Mouse (Mus musculus): ENCODE data around the gene Lrfn1.
"Not testable (repeated sequence)": the region's sequence is repeated elsewhere in the genome, so short reads cannot be mapped to it uniquely, and the experiment has no call there.

- not testable (repeated sequence) for TF ChIP-seq GATA2 (IDR thresholded peaks at IDR 0.05; ENCODE audit: borderline replicate concordance, low read depth, low read length); GATA1 (IDR thresholded peaks at IDR 0.05; ENCODE audit: borderline replicate concordance, low read length); CTCF (IDR thresholded peaks at IDR 0.05; ENCODE audit: low read depth, low read length); TAL1 (conservative IDR thresholded peaks at IDR 0.05; ENCODE audit: low read depth, low read length)
Measured at GRCm38 (mm10) chr7:28509121-28509520, 57.3 kb downstream of the Lrfn1 start.
